Mouse (Mus musculus): ENCODE measurements around the gene Ccnyl1. TPM values are rescaled to one million over a fixed set of nuclear protein-coding genes. Genes with fewer than 3 reads are reported as not detected.

Gene Ccnyl1
- polyA plus RNA-seq, 1 experiment from 2014 or later: 12.9 TPM

- 78% methylated on average over 7 of the region's 7 CpGs for WGBS
Measured at GRCm38 (mm10) chr1:64658876-64659275, 31.4 kb upstream of the Ccnyl1 start.

GRCm38 (mm10) chr1:64667111-64667633, 23.1 kb upstream of the Ccnyl1 start:
- Histone ChIP-seq H3K4me1 (ENCODE audit: control insufficient read depth, insufficient read depth, low read length) (no peaks in the 10 kb centered on the region), H3K9me3 (ENCODE audit: control insufficient read depth, low read length) (no peaks in the 10 kb centered on the region), H3K4me2 (no peak overlapping the region), H3K4me3 (ENCODE audit: low read depth, low read length) (no peak overlapping the region), H3K27me3 (ENCODE audit: control insufficient read depth, insufficient read depth, low read length) (no peaks in the 10 kb centered on the region), H3K36me3 (ENCODE audit: control insufficient read depth, insufficient read depth, low read length) (no peaks in the 10 kb centered on the region), H3K27ac (ENCODE audit: low read depth, low read length) (no peak overlapping the region), H3K9ac (ENCODE audit: low read length) (no peak overlapping the region)
- no peak for ATAC-seq (ENCODE audit: low FRiP score)
- DNase-seq (ENCODE audit: low spot score, missing footprints): no peak
- 86% methylated on average over 2 of the region's 2 CpGs for WGBS

More at GRCm38 (mm10) chr1:64658876-64659275, 31.4 kb upstream of the Ccnyl1 start:
- ATAC-seq (ENCODE audit: low FRiP score): no peak
- Histone ChIP-seq H3K9me3 (ENCODE audit: control insufficient read depth, low read length) (no peaks in the 10 kb centered on the region), H3K36me3 (ENCODE audit: control insufficient read depth, insufficient read depth, low read length) (no peaks in the 10 kb centered on the region), H3K9ac (ENCODE audit: low read length) (no peak overlapping the region), H3K27me3 (ENCODE audit: control insufficient read depth, insufficient read depth, low read length) (no peaks in the 10 kb centered on the region), H3K4me3 (ENCODE audit: low read depth, low read length) (no peak overlapping the region), H3K4me1 (ENCODE audit: control insufficient read depth, insufficient read depth, low read length) (no peaks in the 10 kb centered on the region), H3K27ac (ENCODE audit: low read depth, low read length) (no peak overlapping the region), H3K4me2 (no peak overlapping the region)
- DNase-seq (ENCODE audit: low spot score, missing footprints): no peak

GRCm38 (mm10) chr1:64669451-64669850, 20.8 kb upstream of the Ccnyl1 start:
- DNase-seq (ENCODE audit: low spot score, missing footprints) (no peak), ATAC-seq (ENCODE audit: low FRiP score) (no peak)
- no peaks in the 10 kb centered on the region for H3K9me3 ChIP-seq (ENCODE audit: control insufficient read depth, low read length)
- no peak overlapping the region for H3K4me3 ChIP-seq (ENCODE audit: low read depth, low read length)
- no peak overlapping the region for H3K27ac ChIP-seq (ENCODE audit: low read depth, low read length)
- no peaks in the 10 kb centered on the region for H3K27me3 ChIP-seq (ENCODE audit: control insufficient read depth, insufficient read depth, low read length)
- WGBS: 75% methylated on average over 2 of the region's 2 CpGs
- H3K4me2 ChIP-seq: no peak overlapping the region
- H3K9ac ChIP-seq (ENCODE audit: low read length): no peak overlapping the region
- H3K36me3 ChIP-seq (ENCODE audit: control insufficient read depth, insufficient read depth, low read length): no peaks in the 10 kb centered on the region
- H3K4me1 ChIP-seq (ENCODE audit: control insufficient read depth, insufficient read depth, low read length): no peaks in the 10 kb centered on the region

- DNase-seq (ENCODE audit: low spot score, missing footprints) (no peak), ATAC-seq (ENCODE audit: low FRiP score) (no peak)
- WGBS: 94% methylated on average over 5 of the region's 5 CpGs
- no peaks in the 10 kb centered on the region for H3K4me1 ChIP-seq (ENCODE audit: control insufficient read depth, insufficient read depth, low read length)
- H3K4me2 ChIP-seq: no peak overlapping the region
- H3K9ac ChIP-seq (ENCODE audit: low read length): no peak overlapping the region
- H3K36me3 ChIP-seq (ENCODE audit: control insufficient read depth, insufficient read depth, low read length): no peaks in the 10 kb centered on the region
- H3K4me3 ChIP-seq (ENCODE audit: low read depth, low read length): no peak overlapping the region
- no peak overlapping the region for H3K27ac ChIP-seq (ENCODE audit: low read depth, low read length)
- no peaks in the 10 kb centered on the region for H3K9me3 ChIP-seq (ENCODE audit: control insufficient read depth, low read length)
- H3K27me3 ChIP-seq (ENCODE audit: control insufficient read depth, insufficient read depth, low read length): no peaks in the 10 kb centered on the region
Measured at GRCm38 (mm10) chr1:64673931-64674330, 16.3 kb upstream of the Ccnyl1 start.

GRCm38 (mm10) chr1:64676060-64676839, 14.0 kb upstream of the Ccnyl1 start:
- Histone ChIP-seq H3K9me3 (ENCODE audit: control insufficient read depth, low read length) (no peaks in the 10 kb centered on the region), H3K4me2 (no peak overlapping the region), H3K27me3 (ENCODE audit: control insufficient read depth, insufficient read depth, low read length) (no peaks in the 10 kb centered on the region), H3K9ac (ENCODE audit: low read length) (no peak overlapping the region), H3K4me1 (ENCODE audit: control insufficient read depth, insufficient read depth, low read length) (no peaks in the 10 kb centered on the region), H3K36me3 (ENCODE audit: control insufficient read depth, insufficient read depth, low read length) (no peaks in the 10 kb centered on the region), H3K4me3 (ENCODE audit: low read depth, low read length) (no peak overlapping the region), H3K27ac (ENCODE audit: low read depth, low read length) (no peak overlapping the region)
- DNase-seq (ENCODE audit: low spot score, missing footprints) (no peak), ATAC-seq (ENCODE audit: low FRiP score) (no peak)
- WGBS: 75% methylated on average over 6 of the region's 6 CpGs

GRCm38 (mm10) chr1:64681499-64681898, 8.8 kb upstream of the Ccnyl1 start:
- H3K27me3 ChIP-seq (ENCODE audit: control insufficient read depth, insufficient read depth, low read length): no peaks in the 10 kb centered on the region
- no peak overlapping the region for H3K4me3 ChIP-seq (ENCODE audit: low read depth, low read length)
- H3K4me2 ChIP-seq: no peak overlapping the region
- no peak for DNase-seq (ENCODE audit: low spot score, missing footprints)
- H3K36me3 ChIP-seq (ENCODE audit: control insufficient read depth, insufficient read depth, low read length): no peaks in the 10 kb centered on the region
- H3K9ac ChIP-seq (ENCODE audit: low read length): no peak overlapping the region
- H3K9me3 ChIP-seq (ENCODE audit: control insufficient read depth, low read length): no peaks in the 10 kb centered on the region
- H3K27ac ChIP-seq (ENCODE audit: low read depth, low read length): no peak overlapping the region
- WGBS: 92% methylated on average over 3 of the region's 3 CpGs
- no peak for ATAC-seq (ENCODE audit: low FRiP score)
- no peaks in the 10 kb centered on the region for H3K4me1 ChIP-seq (ENCODE audit: control insufficient read depth, insufficient read depth, low read length)

GRCm38 (mm10) chr1:64683039-64683438, 7.2 kb upstream of the Ccnyl1 start:
- Histone ChIP-seq H3K9me3 (ENCODE audit: control insufficient read depth, low read length) (no peaks in the 10 kb centered on the region), H3K27ac (ENCODE audit: low read depth, low read length) (no peak overlapping the region), H3K36me3 (ENCODE audit: control insufficient read depth, insufficient read depth, low read length) (no peaks in the 10 kb centered on the region), H3K27me3 (ENCODE audit: control insufficient read depth, insufficient read depth, low read length) (no peaks in the 10 kb centered on the region), H3K4me2 (no peak overlapping the region), H3K4me3 (ENCODE audit: low read depth, low read length) (no peak overlapping the region), H3K4me1 (ENCODE audit: control insufficient read depth, insufficient read depth, low read length) (no peaks in the 10 kb centered on the region), H3K9ac (ENCODE audit: low read length) (no peak overlapping the region)
- DNase-seq (ENCODE audit: low spot score, missing footprints) (no peak), ATAC-seq (ENCODE audit: low FRiP score) (no peak)
- WGBS: 92% methylated on average over 3 of the region's 3 CpGs

GRCm38 (mm10) chr1:64684440-64684839, 5.8 kb upstream of the Ccnyl1 start:
- Histone ChIP-seq H3K4me1 (ENCODE audit: control insufficient read depth, insufficient read depth, low read length) (no peaks in the 10 kb centered on the region; the same call in 1 of the 2 replicates), H3K27ac (ENCODE audit: low read depth, low read length) (no peak overlapping the region), H3K9ac (ENCODE audit: low read length) (no peak overlapping the region), H3K27me3 (ENCODE audit: control insufficient read depth, insufficient read depth, low read length) (no peaks in the 10 kb centered on the region), H3K4me3 (ENCODE audit: low read depth, low read length) (no peak overlapping the region), H3K36me3 (ENCODE audit: control insufficient read depth, insufficient read depth, low read length) (no peaks in the 10 kb centered on the region), H3K9me3 (ENCODE audit: control insufficient read depth, low read length) (no peaks in the 10 kb centered on the region), H3K4me2 (no peak overlapping the region)
- 92% methylated on average over 2 of the region's 2 CpGs for WGBS
- ATAC-seq (ENCODE audit: low FRiP score) (no peak), DNase-seq (ENCODE audit: low spot score, missing footprints) (no peak)

- peak; percentile 61 for DNase-seq (ENCODE audit: low spot score, missing footprints)
- no peak overlapping the region for H3K27ac ChIP-seq (ENCODE audit: low read depth, low read length)
- no peak overlapping the region for H3K4me3 ChIP-seq (ENCODE audit: low read depth, low read length)
- no peak overlapping the region for H3K9ac ChIP-seq (ENCODE audit: low read length)
- H3K27me3 ChIP-seq (ENCODE audit: control insufficient read depth, insufficient read depth, low read length): no peaks in the 10 kb centered on the region
- no peak overlapping the region for H3K4me2 ChIP-seq
- peaks cover 9% of the 10 kb centered on the region for H3K4me1 ChIP-seq (ENCODE audit: control insufficient read depth, insufficient read depth, low read length)
- no peaks in the 10 kb centered on the region for H3K36me3 ChIP-seq (ENCODE audit: control insufficient read depth, insufficient read depth, low read length)
- 90% methylated on average over 4 of the region's 4 CpGs for WGBS
- H3K9me3 ChIP-seq (ENCODE audit: control insufficient read depth, low read length): no peaks in the 10 kb centered on the region
- no peak for ATAC-seq (ENCODE audit: low FRiP score)
Measured at GRCm38 (mm10) chr1:64688046-64688445, 2.2 kb upstream of the Ccnyl1 start.

All from midbrain, embryonic 11.5 days (tissue).